24 mouse cellular contexts compared by ENCODE assay signal in the genomic region with DNA sequence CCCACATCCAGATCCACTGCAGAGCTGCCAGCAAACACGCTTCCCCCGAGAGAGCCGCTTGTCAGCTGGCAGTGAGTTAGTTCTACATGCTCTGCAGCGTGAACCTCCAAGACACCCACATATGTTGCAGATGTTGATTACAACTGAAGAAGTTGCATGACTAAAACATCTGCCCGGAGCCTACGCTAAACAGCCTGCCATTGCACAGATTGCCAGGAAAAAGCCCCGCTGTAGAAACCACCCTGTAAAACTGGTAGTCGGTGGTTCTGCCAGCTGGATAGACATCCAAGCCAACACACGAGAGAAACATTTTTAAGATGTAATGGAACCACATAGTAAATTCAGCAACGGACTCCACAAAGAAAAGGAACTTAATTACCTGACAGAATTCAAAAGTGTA. TPM values are rescaled to one million over a fixed set of nuclear protein-coding genes. Genes with fewer than 3 reads are reported as not detected.
A peak's percentile ranks its signal among the peaks of the same experiment; 100 is the strongest.
DNase-seq lines count a peak whose midpoint lies in the region; ATAC-seq and TF ChIP-seq lines count a peak whose summit lies in the region.
"Had no signal": no experiment of that assay in that cellular context is flagged by ENCODE, and none has a peak within 500 bp of the region (broad histone marks: within the 10 kb centered on the region; RNA-seq: fewer than 3 reads in every experiment).

No protein-coding gene starts in this region.

- peak; percentile 36 for DNase-seq in forebrain, postnatal 0 days
- peak; percentile 18 to 31 for DNase-seq in left cerebral cortex, postnatal 36 days (ENCODE audit: low spot score in 2 of 2)
- DNase-seq in left cerebral cortex, postnatal 10 days (ENCODE audit: extremely low spot score in 1 of 2, low spot score in 2 of 2), result no peak
- peak; percentile 25 for DNase-seq in brain, embryonic 14.5 days (ENCODE audit: low read depth)
- DNase-seq in layer of hippocampus, postnatal 10 days (ENCODE audit: low spot score in 2 of 2), result peak; percentile 23 to 24
- no peak for DNase-seq in kidney, postnatal 4 days
- DNase-seq: cerebellum, adult 11-12 months; cerebellum, postnatal 36 days; embryo, embryonic 11 days; gastrocnemius, postnatal 10 days; heart, adult 11 months; kidney, adult 9 months; kidney, postnatal 14 days; lung, adult 2 months; lung, postnatal 14 days; thymus, postnatal 14 days had no signal

- no peaks in the 10 kb centered on the region for H3K9me3 ChIP-seq in forebrain, postnatal 0 days (ENCODE audit: low read length)
- no peaks in the 10 kb centered on the region for H3K9me3 ChIP-seq in forebrain, embryonic 12.5 days
- H3K9me3 ChIP-seq: embryonic facial prominence, embryonic 15.5 days; liver, embryonic 12.5 days; neural tube, embryonic 15.5 days had no signal

- H3K9ac ChIP-seq in forebrain, postnatal 0 days, result no peak overlapping the region
- no peak overlapping the region for H3K9ac ChIP-seq in forebrain, embryonic 12.5 days
- H3K9ac ChIP-seq: embryonic facial prominence, embryonic 15.5 days; liver, embryonic 12.5 days; neural tube, embryonic 15.5 days had no signal

- H3K27ac ChIP-seq in forebrain, postnatal 0 days (ENCODE audit: low read depth, low read length), result no peak overlapping the region
- no peak overlapping the region for H3K27ac ChIP-seq in forebrain, embryonic 12.5 days
- H3K27ac ChIP-seq: embryonic facial prominence, embryonic 15.5 days; hindbrain, postnatal 0 days; liver, embryonic 12.5 days; neural tube, embryonic 15.5 days had no signal

- no peaks in the 10 kb centered on the region for H3K27me3 ChIP-seq in forebrain, postnatal 0 days (ENCODE audit: insufficient read depth, low read length)
- no peaks in the 10 kb centered on the region for H3K27me3 ChIP-seq in forebrain, embryonic 12.5 days
- H3K27me3 ChIP-seq: embryonic facial prominence, embryonic 15.5 days; liver, embryonic 12.5 days; neural tube, embryonic 15.5 days had no signal

- peaks cover 14% of the 10 kb centered on the region; the same call in 1 of the 2 replicates for H3K36me3 ChIP-seq in forebrain, postnatal 0 days (ENCODE audit: insufficient read depth)
- H3K36me3 ChIP-seq in forebrain, embryonic 12.5 days (replicated peaks), result peaks cover 91% of the 10 kb centered on the region

- ATAC-seq in forebrain, postnatal 0 days, result no peak; the same call in 1 of the 2 replicates
- ATAC-seq in forebrain, embryonic 12.5 days (ENCODE audit: low FRiP score), result no peak
- ATAC-seq: hindbrain, postnatal 0 days; intestine, embryonic 16.5 days; liver, embryonic 12.5 days had no signal

- no peak for TF ChIP-seq POLR2A in brain, embryonic 14.5 days (IDR thresholded peaks at IDR 0.05; ENCODE audit: borderline replicate concordance, extremely low read depth, insufficient read depth, insufficient read length, poor library complexity, severe bottlenecking)

- 51% methylated on average over 10 of the region's 10 CpGs for WGBS in forebrain, postnatal 0 days
- 91% methylated on average over 10 of the region's 10 CpGs for WGBS in forebrain, embryonic 12.5 days

- H3K4me3 ChIP-seq in forebrain, postnatal 0 days (ENCODE audit: low read depth, low read length), result no peak overlapping the region
- no peak overlapping the region for H3K4me3 ChIP-seq in forebrain, embryonic 12.5 days (replicated peaks)
- H3K4me3 ChIP-seq: embryonic facial prominence, embryonic 15.5 days; liver, embryonic 12.5 days; neural tube, embryonic 15.5 days had no signal

- no peak overlapping the region for H3K4me2 ChIP-seq in forebrain, postnatal 0 days (ENCODE audit: low read depth)
- no peak overlapping the region for H3K4me2 ChIP-seq in forebrain, embryonic 12.5 days
- H3K4me2 ChIP-seq: embryonic facial prominence, embryonic 15.5 days; heart, embryonic 11.5 days; liver, embryonic 12.5 days; midbrain, embryonic 11.5 days; neural tube, embryonic 15.5 days had no signal

- no peaks in the 10 kb centered on the region for H3K4me1 ChIP-seq in forebrain, postnatal 0 days (ENCODE audit: insufficient read depth)
- H3K4me1 ChIP-seq in forebrain, embryonic 12.5 days, result no peaks in the 10 kb centered on the region
- H3K4me1 ChIP-seq: embryonic facial prominence, embryonic 15.5 days; liver, embryonic 12.5 days had no signal

- intact Hi-C loops in left cerebral cortex, postnatal 36 days (cut with DNase I), result no loop called here
- intact Hi-C loops in left cerebral cortex, postnatal 10 days (cut with DNase I), result no loop called here

- TF ChIP-seq CTCF in forebrain, postnatal 0 days (IDR thresholded peaks at IDR 0.05; ENCODE audit: low read depth), result no peak
- TF ChIP-seq CTCF in brain, embryonic 14.5 days (IDR thresholded peaks at IDR 0.05; ENCODE audit: borderline replicate concordance, extremely low read depth, insufficient read depth, insufficient read length), result no peak

RNA-seq across cellular contexts. Expression of a gene that starts 24.3 kb away (rescaled TPM):
- 3.2 and 3.5 TPM in 2 replicates for total RNA-seq in forebrain, postnatal 0 days (2014; rRNA removed)
- polyA plus RNA-seq in forebrain, postnatal 0 days (2015; fragmentation: Nextera tagmentation; extraction: Ambion mirVana), result 2.3 and 3.4 TPM in 2 replicates
- polyA plus RNA-seq in forebrain, embryonic 12.5 days (2016; fragmentation: Nextera tagmentation; extraction: Ambion mirVana), result 37.6 and 38.0 TPM in 2 replicates
- 1 to 10 TPM in 1 of 2 experiments, under 1 TPM in 1; 0.99 to 1.5 TPM for total RNA-seq in left cerebral cortex, postnatal 36 days (2021)
- 1 to 10 TPM; 1.7 to 1.8 TPM for total RNA-seq in left cerebral cortex, postnatal 10 days (2021)
- polyA plus RNA-seq in brain, embryonic 14.5 days (2012; rRNA removed), result 2.9 and 4.5 TPM in 2 replicates
- total RNA-seq in layer of hippocampus, postnatal 10 days (2021), result 1 to 10 TPM; 1.7 to 2.1 TPM

Comparison
In these comparisons a context has a peak if more than half of its experiments do, and no peak if none do; other contexts are left out.
1. DNase-seq: peak in forebrain, postnatal 0 days (single experiment), left cerebral cortex, postnatal 36 days (2 of 2), brain, embryonic 14.5 days (single experiment) and layer of hippocampus, postnatal 10 days (2 of 2); none in left cerebral cortex, postnatal 10 days (0 of 2) and kidney, postnatal 4 days (0 of 2).